Mouse (Mus musculus): Measurements from ENCODE around the gene Vcpkmt.
"Not testable (repeated sequence)": the region's sequence is repeated elsewhere in the genome, so short reads cannot be mapped to it uniquely, and the experiment has no call there.

Vcpkmt gene

GRCm38 (mm10) chr12:69582613-69583269, at the start of gene Vcpkmt:
TSS of gene Vcpkmt (minus strand) at chr12:69583028.
- DNase-seq (ENCODE audit: low read depth, low spot score), result peak; percentile 96

DNA sequence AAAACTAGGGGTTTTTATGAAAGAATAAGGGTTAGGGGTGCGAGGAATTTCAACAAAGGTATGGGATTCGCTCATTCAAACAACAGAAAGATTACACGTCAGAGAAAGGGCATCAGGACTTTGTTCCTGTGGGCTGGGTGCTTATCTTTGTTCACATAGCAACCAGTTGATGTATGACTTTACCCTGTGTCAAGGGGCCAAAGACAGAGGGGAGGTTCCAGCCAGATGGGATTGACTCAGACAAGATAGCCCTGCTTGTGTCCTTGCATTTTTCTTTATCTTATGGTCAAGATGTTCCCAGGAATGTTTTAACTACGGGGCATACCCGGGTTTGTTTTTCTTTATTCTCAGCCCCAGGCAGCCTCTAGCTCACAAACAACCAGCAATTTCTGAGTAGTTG, 35.8 kb upstream of the Vcpkmt start:
- DNase-seq (ENCODE audit: low read depth, low spot score), result not testable (repeated sequence)

GRCm38 (mm10) chr12:69604367-69604766, 21.5 kb upstream of the Vcpkmt start:
- no peak for DNase-seq (ENCODE audit: low read depth, low spot score)

DNA sequence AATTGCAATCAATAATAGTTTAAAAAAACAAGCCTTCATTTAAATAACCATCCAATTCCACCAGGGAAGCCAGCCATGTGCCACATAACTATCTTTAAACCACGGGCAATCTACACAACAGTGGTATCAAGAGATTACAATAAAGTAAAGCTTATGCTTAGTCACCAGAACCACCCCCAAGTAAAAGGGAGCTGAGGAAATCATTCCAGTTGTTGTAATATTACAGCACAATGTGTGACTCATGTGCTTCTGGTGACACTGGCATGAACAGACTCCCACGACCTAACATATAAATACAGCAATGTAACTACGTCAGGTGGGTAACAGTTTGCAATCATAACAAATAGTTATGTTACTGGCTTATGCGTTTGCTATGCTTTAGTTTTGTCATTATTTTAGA, 14.6 kb upstream of the Vcpkmt start:
- DNase-seq (ENCODE audit: low read depth, low spot score), result no peak

- no peak for DNase-seq (ENCODE audit: low read depth, low spot score)
Observed at GRCm38 (mm10) chr12:69593130-69593529, 10.3 kb upstream of the Vcpkmt start.

DNA sequence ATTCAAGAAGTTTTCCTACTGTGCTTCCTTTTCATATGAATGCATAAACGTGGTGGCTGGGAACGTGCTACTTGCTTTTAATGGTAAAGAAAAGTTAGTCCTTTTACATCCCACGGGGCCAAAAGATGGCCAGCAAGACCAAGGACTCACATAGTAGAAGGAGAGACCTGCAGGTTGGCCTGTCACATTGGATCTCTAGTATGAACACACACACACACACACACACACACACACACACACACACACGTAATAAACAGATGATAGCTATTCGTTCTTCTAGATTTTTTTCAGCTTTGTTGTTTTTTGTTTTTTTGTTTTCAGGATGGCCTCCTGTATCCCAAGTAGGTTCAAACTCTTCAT, 422 bp upstream of the Vcpkmt start:
- no peak for DNase-seq (ENCODE audit: low read depth, low spot score)

DNA sequence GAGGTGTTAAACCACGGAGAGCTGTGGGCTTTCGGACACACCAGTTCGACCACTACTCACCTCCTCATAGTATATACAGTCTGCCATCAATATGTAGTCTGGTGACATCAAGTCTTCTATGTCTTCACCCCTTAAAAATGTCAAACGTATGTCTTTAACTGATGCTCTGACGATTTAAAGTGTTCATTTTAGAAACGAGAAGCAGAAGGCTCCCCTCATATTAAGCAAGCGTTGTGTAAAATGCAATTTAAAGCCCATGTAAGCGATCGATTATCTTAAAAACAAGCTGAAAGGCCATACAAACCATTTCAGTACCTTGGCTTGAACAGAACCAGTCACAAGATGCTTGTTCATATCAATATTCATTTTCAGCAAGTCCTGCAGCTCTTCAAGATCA, 614 bp downstream of the Vcpkmt start:
- DNase-seq (ENCODE audit: low read depth, low spot score), result no peak

DNA sequence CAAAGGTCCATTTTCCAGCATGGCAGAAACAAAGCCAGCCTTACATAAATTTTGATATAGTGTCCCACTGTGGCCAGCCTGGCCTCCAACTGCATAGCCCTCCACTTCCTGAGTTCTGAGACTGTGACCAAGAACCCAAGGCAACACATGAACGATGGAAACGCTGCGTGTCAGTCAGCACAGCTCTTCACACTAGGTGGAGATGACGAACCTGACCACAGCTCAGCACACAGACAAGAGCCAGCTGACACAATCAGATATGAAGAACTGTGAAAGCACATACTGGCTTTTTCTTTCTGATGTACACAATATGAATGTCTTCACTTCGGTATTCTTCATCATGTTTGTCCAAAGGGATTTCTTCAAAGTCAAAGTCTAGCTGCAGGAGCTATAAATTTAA, 3.2 kb downstream of the Vcpkmt start:
- DNase-seq (ENCODE audit: low read depth, low spot score), result peak; percentile 65

- DNase-seq (ENCODE audit: low read depth, low spot score), result no peak
Observed at GRCm38 (mm10) chr12:69576120-69576627, 6.7 kb downstream of the Vcpkmt start.

DNA sequence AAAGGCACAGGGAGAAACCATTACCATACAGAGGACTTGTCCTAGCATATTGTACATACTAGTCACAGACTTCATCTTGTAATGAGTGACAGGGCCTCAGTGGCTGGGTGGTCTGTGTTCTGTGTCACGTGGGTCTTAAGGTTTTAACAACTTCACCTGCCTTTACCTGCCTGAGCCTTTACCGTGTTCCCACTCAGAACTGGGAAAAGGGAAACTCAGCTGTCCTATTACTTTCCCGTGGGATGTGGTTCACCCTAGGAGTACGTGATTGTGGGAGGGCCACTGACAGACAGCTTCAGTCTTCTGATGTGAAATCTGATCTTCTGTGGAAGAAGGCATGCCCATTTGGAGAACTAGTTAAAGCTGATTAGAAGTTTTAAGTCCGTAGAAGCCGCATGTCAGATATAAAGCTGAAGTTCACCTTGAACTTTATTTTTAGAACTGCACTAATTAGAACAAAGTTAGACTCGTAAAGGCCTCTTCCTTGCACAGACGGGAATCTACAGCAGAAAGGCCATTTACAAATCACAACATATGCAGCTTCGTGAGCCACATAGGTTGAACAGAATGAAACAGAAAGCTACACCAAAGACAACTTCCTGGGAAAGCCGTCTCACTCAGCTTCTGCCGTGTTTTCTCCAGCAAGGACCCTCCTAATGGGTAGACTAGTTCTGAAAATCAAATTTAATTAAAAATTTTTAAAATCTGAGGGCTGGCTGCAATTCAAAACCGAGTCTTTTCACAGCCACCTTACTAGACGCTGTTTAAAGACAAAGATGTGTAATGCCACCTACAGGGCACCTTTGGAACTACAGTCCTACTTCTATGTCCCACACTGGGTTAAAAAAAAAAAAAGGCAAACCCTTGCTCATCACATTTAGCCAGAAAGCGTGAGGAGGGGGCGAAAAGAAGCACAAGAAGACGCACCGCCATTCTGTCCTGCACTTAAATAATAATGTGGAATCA, 8.6 kb downstream of the Vcpkmt start:
- peak; percentile 86 for DNase-seq (ENCODE audit: low read depth, low spot score)

DNA sequence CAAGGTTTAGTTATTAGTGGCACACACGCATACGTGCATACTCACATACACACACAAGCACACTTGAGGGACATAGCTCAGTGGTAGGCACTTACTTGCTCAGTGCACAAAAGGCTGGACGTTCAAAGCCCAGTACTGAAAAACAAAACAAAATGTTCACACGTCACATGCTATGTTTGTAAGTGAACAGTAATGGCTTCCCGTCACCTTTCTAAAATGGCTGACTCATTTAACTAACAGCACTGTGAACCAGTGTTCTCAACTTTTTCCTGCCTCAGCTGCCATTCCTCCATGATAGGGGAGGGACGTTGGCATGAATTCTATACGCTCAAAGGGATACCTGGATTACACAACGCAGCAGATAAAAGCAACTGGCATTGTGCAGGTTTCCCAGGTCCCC, 9.6 kb downstream of the Vcpkmt start:
- no peak for DNase-seq (ENCODE audit: low read depth, low spot score)

DNA sequence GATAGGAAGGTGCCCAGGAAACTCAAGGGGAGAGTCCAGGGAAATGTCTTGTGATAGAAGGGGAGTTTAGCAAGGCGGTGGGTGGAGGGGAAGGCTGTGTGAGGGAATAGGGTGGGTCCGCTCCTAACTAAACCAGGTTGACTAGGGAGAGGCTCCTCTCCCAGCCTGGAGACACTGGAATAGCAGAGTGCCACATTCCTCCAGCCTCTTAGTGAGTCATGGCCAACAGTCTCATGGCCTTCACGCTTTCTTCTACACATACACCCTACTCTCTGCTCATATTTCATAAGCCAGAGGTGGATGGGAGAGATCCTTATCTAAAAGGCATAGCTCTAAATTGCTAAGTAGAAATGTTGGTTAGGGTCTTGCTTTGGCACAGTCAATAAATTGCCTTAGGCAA, 12.9 kb downstream of the Vcpkmt start:
- no peak for DNase-seq (ENCODE audit: low read depth, low spot score)

DNA sequence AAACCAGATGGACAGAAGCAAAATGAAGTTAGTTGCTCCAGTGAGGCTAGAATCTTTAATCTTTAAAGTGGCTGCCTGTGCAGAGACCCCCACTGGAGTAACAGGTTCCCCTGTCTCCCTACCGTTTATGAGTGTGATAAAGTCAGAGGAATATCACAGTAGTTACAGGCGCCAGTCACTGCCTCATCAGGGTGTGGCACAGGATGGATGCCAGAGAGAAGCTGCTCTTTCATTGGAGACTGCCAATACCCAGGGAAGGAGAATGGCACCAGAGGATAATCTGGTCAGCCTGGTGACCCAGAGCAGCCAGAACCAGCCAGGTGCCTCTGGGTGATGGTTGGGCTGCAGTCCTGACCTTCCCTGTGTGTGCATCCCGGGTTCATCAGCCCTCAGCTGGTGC, 14.6 kb downstream of the Vcpkmt start:
- DNase-seq (ENCODE audit: low read depth, low spot score), result no peak

DNA sequence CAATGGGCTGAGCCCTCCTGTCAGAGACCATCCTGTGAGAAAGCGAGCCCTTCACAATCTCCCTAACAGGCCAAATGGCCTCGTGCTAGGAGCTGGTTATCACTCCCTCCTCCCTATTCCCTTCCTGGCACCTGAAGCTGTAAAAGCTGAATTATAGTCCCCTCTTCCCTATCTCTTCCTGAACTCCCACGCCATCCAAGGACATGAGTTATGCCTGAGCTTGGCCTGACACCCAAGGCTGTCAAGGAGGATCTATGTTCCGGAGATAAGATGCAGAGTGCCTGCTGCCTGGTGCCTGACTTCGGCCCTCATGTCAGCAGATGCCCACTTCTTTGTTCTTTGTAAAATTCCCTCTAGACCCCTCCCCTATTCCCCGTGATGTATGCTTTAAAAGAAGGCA, 21.8 kb downstream of the Vcpkmt start:
- not testable (repeated sequence) for DNase-seq (ENCODE audit: low read depth, low spot score)

- no peak for DNase-seq (ENCODE audit: low read depth, low spot score)
Observed at GRCm38 (mm10) chr12:69556221-69556861, 26.5 kb downstream of the Vcpkmt start.

DNA sequence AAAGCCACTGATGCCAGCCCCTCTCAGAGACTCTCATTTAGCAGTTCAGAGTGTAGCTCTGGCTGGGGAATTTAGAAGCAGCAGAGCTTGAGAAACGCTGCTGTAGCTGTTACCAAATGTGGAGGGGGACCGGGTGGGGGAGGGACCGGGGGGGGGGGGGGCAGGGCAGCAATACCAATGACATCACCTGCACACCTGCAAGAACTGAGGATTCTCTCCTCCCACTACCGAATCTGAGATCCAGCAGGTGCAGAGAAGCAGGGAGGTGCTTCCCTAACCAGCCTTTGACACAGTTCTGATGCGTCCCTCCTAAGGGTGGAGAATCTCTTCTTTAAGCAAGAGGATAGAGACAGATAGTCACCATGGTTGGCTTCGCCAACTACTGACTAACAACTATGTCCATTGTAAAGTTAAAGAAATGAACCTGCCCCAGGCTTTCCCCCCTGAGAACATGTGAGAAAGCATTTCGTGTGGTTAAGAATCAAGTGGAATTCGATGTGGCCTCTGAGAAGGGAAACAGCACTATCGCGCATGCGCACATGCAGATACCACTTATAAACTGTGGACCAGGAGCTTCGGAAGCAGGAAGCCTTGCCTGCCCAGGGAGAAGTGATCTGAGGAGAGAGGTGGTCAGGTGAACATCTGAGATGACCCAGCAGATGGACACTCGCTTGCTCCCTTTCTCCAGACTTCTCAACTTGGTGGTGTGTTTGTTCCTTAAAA, 37.2 kb downstream of the Vcpkmt start:
- DNase-seq (ENCODE audit: low read depth, low spot score), result no peak

DNA sequence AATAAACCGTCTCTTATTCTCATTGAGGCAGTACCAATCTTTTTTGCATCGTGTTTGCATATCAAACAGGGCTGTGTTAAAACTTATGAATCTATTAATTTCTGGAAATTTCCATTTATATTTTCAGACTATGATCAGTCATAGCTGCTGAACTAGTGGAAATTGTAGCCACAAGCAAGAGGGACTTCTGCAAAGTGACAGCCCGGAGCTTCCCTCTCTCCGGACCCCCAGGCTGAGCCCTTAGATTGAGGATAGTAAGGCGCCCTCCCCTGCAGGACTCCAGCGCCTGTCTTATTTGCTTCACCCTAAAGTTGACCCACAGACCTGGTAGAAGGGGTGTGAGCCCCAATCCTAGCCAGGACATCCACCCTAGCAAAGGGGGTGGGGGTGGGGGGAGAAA, 37.8 kb downstream of the Vcpkmt start:
- no peak for DNase-seq (ENCODE audit: low read depth, low spot score)

DNA sequence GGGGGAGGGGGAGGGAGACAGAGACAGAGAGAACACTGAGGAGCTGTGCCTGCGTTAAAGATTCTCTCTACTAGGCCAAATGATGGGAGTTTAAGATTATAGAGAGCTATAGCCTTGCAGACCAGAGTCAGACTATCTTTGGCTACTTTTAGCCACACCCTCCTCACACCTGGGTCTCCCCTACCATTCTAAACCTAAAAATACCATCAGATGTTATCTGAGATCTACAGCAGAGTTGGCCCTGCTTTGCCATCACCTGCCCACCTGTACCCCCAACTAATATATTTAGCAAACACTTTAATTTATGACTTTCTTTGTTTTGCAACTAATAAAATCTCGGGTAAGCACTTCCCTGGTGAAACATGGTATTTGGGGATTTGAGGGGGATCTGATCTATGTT, 38.3 kb downstream of the Vcpkmt start:
- DNase-seq (ENCODE audit: low read depth, low spot score), result no peak

GRCm38 (mm10) chr12:69542376-69542775, 40.5 kb downstream of the Vcpkmt start:
- no peak for DNase-seq (ENCODE audit: low read depth, low spot score)

DNA sequence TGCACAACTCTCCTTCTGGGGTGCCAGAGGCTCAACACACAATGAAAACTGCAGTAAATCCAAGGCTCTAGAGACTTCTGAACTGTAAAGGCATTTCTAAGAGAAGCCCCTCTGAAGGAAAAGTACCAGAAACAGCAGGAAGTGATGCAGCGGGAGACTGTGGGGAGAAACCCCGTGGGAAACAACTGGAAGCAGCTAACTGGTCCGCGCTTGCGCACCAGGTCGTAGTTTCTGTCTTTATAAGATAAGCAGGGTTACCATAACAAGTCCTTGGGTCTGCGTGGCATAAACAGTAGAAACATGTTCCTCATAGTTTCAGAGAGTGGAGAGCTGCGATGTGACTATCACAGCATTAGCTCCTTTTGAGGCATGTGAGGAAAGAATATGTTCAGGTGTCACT, 41.2 kb downstream of the Vcpkmt start:
- DNase-seq (ENCODE audit: low read depth, low spot score), result no peak

GRCm38 (mm10) chr12:69539353-69539752, 43.5 kb downstream of the Vcpkmt start:
- peak; percentile 86 for DNase-seq (ENCODE audit: low read depth, low spot score)
